8 mouse cellular contexts compared by ENCODE assay signal in the genomic region with DNA sequence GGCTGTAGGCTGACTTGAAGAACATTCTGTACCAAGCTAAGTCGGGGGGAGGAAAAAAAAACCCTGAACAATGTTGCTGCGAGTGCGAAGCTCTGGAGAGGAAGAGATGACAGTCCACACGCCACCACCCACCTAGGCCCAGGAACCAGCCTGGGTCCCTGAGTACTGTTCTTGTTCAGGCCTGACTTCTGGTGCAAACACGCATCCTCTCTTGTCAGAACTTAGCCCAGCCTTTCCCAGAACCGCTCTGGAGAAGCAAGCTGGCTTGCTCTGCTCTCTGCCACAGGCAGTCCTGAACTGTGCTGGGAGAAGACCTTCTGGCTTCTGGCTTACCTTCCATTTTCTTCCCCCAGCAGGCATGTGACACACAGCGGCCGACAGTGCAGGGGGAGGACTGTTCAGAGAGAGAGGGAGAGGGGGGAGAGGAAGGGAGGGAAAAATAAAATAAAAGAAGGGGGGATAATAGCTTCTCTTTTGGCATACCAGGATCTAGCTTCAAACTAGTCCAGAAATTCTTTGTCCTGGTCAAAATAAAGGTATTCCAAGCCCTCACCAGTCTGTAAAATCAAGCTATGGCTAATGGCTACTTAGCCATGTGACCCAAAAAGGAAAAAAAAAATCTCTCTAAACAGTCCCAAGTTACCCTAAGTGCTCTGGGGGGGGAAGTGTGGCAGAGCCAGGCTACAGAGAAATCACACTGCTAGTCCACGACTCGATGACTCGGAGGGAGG. TPM values are rescaled to one million over a fixed set of nuclear protein-coding genes. Genes with fewer than 3 reads are reported as not detected.
A peak's percentile ranks its signal among the peaks of the same experiment; 100 is the strongest.
DNase-seq lines count a peak whose midpoint lies in the region; ATAC-seq lines count a peak whose summit lies in the region.

No protein-coding gene starts in this region.

- peak; percentile 48 for ATAC-seq in frontal cortex, adult (ENCODE audit: low TSS enrichment)
- ATAC-seq in intestine, embryonic 15.5 days, result no peak
- ATAC-seq in limb, embryonic 13.5 days (ENCODE audit: low FRiP score, low read depth), result no peak
- ATAC-seq in midbrain, embryonic 16.5 days, result no peak

- no peaks in the 10 kb centered on the region for H3K9me3 ChIP-seq in intestine, embryonic 15.5 days
- H3K9me3 ChIP-seq in limb, embryonic 13.5 days, result no peaks in the 10 kb centered on the region
- no peaks in the 10 kb centered on the region for H3K9me3 ChIP-seq in midbrain, embryonic 16.5 days (replicated peaks; ENCODE audit: control insufficient read depth, low read length, poor library complexity, severe bottlenecking)

- 3% methylated on average over 11 of the region's 11 CpGs for WGBS in intestine, embryonic 15.5 days
- 20% methylated on average over 11 of the region's 11 CpGs for WGBS in limb, embryonic 13.5 days
- WGBS in midbrain, embryonic 16.5 days, result 9% methylated on average over 11 of the region's 11 CpGs

- no peaks in the 10 kb centered on the region for H3K27me3 ChIP-seq in intestine, embryonic 15.5 days (replicated peaks)
- no peaks in the 10 kb centered on the region for H3K27me3 ChIP-seq in limb, embryonic 13.5 days
- H3K27me3 ChIP-seq in midbrain, embryonic 16.5 days (ENCODE audit: control insufficient read depth, insufficient read depth, low read depth, low read length), result no peaks in the 10 kb centered on the region

- H3K27ac ChIP-seq in intestine, embryonic 15.5 days, result peak overlapping the region; percentile 100
- H3K27ac ChIP-seq in limb, embryonic 13.5 days, result peak overlapping the region; percentile 99
- H3K27ac ChIP-seq in midbrain, embryonic 16.5 days (ENCODE audit: low read length), result peak overlapping the region; percentile 100

- peak overlapping the region; percentile 43 for H3K4me3 ChIP-seq in intestine, embryonic 15.5 days (replicated peaks)
- peak overlapping the region; percentile 42 for H3K4me3 ChIP-seq in limb, embryonic 13.5 days
- H3K4me3 ChIP-seq in midbrain, embryonic 16.5 days (ENCODE audit: low read depth, low read length), result peak overlapping the region; percentile 36

- no peaks in the 10 kb centered on the region for H3K36me3 ChIP-seq in intestine, embryonic 15.5 days
- no peaks in the 10 kb centered on the region for H3K36me3 ChIP-seq in limb, embryonic 13.5 days
- H3K36me3 ChIP-seq in midbrain, embryonic 16.5 days (ENCODE audit: control insufficient read depth, insufficient read depth, low read length), result no peaks in the 10 kb centered on the region

- DNase-seq in frontal cortex, postnatal 25 days (ENCODE audit: low spot score in 2 of 2), result no peak
- DNase-seq in c-Kit-negative CD71-positive TER-119-positive erythroid progenitor cells, embryonic 14.5 days (ENCODE audit: low read depth, low spot score), result peak; percentile 40
- DNase-seq in gastrocnemius, postnatal 25 days, result peak; percentile 76
- peak; percentile 71 for DNase-seq in testis, postnatal 14 days (ENCODE audit: low spot score)

- peaks cover 81% of the 10 kb centered on the region for H3K4me1 ChIP-seq in intestine, embryonic 15.5 days (replicated peaks)
- peaks cover 100% of the 10 kb centered on the region for H3K4me1 ChIP-seq in limb, embryonic 13.5 days
- H3K4me1 ChIP-seq in midbrain, embryonic 16.5 days (ENCODE audit: control insufficient read depth, insufficient read depth, low read length), result peaks cover 94% of the 10 kb centered on the region

- H3K9ac ChIP-seq in intestine, embryonic 15.5 days, result peak overlapping the region; percentile 70
- H3K9ac ChIP-seq in limb, embryonic 13.5 days, result peak overlapping the region; percentile 70
- H3K9ac ChIP-seq in midbrain, embryonic 16.5 days (ENCODE audit: low read depth, low read length), result peak overlapping the region; percentile 71

- H3K4me2 ChIP-seq in intestine, embryonic 15.5 days (replicated peaks), result peak overlapping the region; percentile 82
- peak overlapping the region; percentile 77 for H3K4me2 ChIP-seq in limb, embryonic 13.5 days (replicated peaks)
- H3K4me2 ChIP-seq in midbrain, embryonic 16.5 days (ENCODE audit: low read length), result peak overlapping the region; percentile 70

RNA-seq across cellular contexts. Expression of gene Zmynd8, which starts 14.8 kb away (rescaled TPM):
- total RNA-seq in gastrocnemius, postnatal 25 days (2021), result 10 to 100 TPM; 17.1 to 18.4 TPM
- polyA plus RNA-seq in intestine, embryonic 15.5 days (2015; fragmentation: Nextera tagmentation; extraction: Ambion mirVana), result 64.7 and 66.2 TPM in 2 replicates
- 59.4 and 65.7 TPM in 2 replicates for polyA plus RNA-seq in limb, embryonic 13.5 days (2015; fragmentation: Nextera tagmentation; extraction: Ambion mirVana)
- polyA plus RNA-seq in midbrain, embryonic 16.5 days (2015; fragmentation: Nextera tagmentation; extraction: Ambion mirVana), result 78.7 and 87.3 TPM in 2 replicates

Comparison
In these comparisons a context has a peak if more than half of its experiments do, and no peak if none do; other contexts are left out.
1. DNase-seq: peak in c-Kit-negative CD71-positive TER-119-positive erythroid progenitor cells, embryonic 14.5 days (single experiment), gastrocnemius, postnatal 25 days (single experiment) and testis, postnatal 14 days (single experiment); none in frontal cortex, postnatal 25 days (0 of 2).
2. Peak in every context shown above with its lines, with median percentiles within 50 percentile points of each other: H3K27ac ChIP-seq, H3K4me2 ChIP-seq, H3K4me3 ChIP-seq and H3K9ac ChIP-seq.